Mouse (Mus musculus) cerebellum, adult 2 months (tissue): Measurements from ENCODE around the gene Hbb-bh1.

Experiments
- CTCF ChIP-seq: fragments of 200-500 bp; IDR thresholded peaks from 2 replicates; pipeline ENCODE4 v1.5.1; 2011; ENCODE audit warnings: low read depth, mild to moderate bottlenecking, control low read depth, low read length, moderate library complexity, borderline replicate concordance; ENCODE audit not compliant: insufficient read depth
- POLR2A ChIP-seq: fragments of 200-500 bp; IDR thresholded peaks from 2 replicates; pipeline ENCODE4 v1.6.1; 2011; ENCODE audit warnings: low read length, control low read depth, borderline replicate concordance; ENCODE audit not compliant: insufficient read depth

DNA sequence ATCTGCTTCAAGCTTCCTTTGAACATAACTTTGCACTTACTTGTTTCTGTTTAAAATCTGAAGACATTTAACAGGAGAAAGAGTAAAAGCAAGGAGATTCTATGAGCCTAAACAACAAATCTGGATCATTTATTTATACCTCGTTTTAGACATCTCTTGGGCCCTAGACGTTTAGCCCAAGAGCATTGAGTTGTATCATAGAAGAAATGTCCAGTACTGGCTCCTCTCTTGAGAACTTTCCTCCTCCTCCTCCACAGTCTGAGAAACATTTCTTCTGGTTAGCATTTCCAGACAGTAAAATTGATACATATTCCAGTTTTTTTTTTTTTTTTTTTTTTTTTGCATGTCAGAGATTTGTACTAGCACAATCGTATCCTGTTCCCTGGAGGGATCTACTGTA, 51.2 kb downstream of the Hbb-bh1 start, which contains the start of gene Olfr67:
- no peak for TF ChIP-seq POLR2A
- TF ChIP-seq CTCF, result no peak
